Mouse (Mus musculus) G1E (cell line): ENCODE data around the gene Fam25c.

Experiments
- CTCF ChIP-seq: IDR thresholded peaks from 2 replicates; pipeline ENCODE4 v1.5.1; 2012; ENCODE audit warnings: low read depth, low read length, inconsistent platforms, mixed read lengths
- GATA1 ChIP-seq: IDR thresholded peaks from 2 replicates; pipeline ENCODE4 v1.6.1; 2012; ENCODE audit warnings: borderline replicate concordance, low read length, inconsistent platforms, mixed read lengths
- POLR2AphosphoS5 ChIP-seq: IDR thresholded peaks from 2 replicates; pipeline ENCODE4 v1.6.1; 2012; ENCODE audit warnings: low read depth, low read length, inconsistent platforms; ENCODE audit not compliant: insufficient replicate concordance
- TAL1 ChIP-seq: conservative IDR thresholded peaks from 2 replicates; pipeline ENCODE4 v1.6.1; 2012; ENCODE audit warnings: low read depth, low read length, inconsistent platforms, mixed read lengths

DNA sequence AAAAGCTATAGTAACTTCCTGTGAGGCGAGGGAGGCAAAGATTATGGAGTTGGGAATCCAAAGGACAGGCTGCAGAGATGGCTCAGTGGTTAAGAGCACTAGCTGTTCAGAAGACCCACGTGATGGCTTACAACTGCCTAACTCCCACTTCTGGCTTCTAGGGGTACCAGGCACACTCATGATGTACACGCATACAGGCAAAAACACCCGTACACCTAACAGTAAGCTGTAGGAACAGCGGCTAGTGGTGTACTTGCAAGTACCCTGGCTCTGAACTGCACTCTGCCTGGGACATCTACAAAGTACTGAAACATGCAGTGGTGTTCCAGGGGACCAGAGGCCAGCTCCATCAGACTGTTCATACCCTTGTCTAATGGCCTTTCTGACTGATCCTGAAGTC lies 8.1 kb downstream of the Fam25c start:
- TF ChIP-seq TAL1 (no peak), CTCF (no peak), GATA1 (no peak), POLR2AphosphoS5 (no peak)
